Mouse (Mus musculus) testis, adult 2 months (tissue): ENCODE measurements around the gene Slc25a51.

Experiments used
- CTCF ChIP-seq: fragments of 200-500 bp; IDR thresholded peaks from 2 replicates; pipeline ENCODE4 v1.5.1; 2012; ENCODE audit warnings: low read depth, mild to moderate bottlenecking, inconsistent platforms, low read length, moderate library complexity; ENCODE audit not compliant: control insufficient read depth, insufficient read depth, insufficient replicate concordance
- POLR2A ChIP-seq: fragments of 200-500 bp; IDR thresholded peaks from 2 replicates; pipeline ENCODE4 v1.6.1; 2012; ENCODE audit warnings: low read depth, mild to moderate bottlenecking, inconsistent platforms, low read length, moderate library complexity; ENCODE audit not compliant: control insufficient read depth

GRCm38 (mm10) chr4:45392572-45392971 lies 16.0 kb downstream of the Slc25a51 start:
- TF ChIP-seq POLR2A (no peak), CTCF (no peak)
